Mouse (Mus musculus) MEL (cell line): Measurements from ENCODE around the gene Ism1. TPM values are rescaled to one million over a fixed set of nuclear protein-coding genes. Genes with fewer than 3 reads are reported as not detected.

Experiments used
- DNase-seq: peaks from one replicate; pipeline ENCODE4 v3.0.0; 2011; ENCODE audit warnings: low read depth, low spot score
- H3K27ac ChIP-seq: 2 replicates; pipeline ENCODE4 v1.5.1; 2012; ENCODE audit warnings: low read depth, mild to moderate bottlenecking, control low read depth, low read length, moderate library complexity; ENCODE audit not compliant: control insufficient read depth
- H3K27me3 ChIP-seq, 2 experiments: fragments of 150-350 bp in 1 of 2; sonication (generic) in 1 of 2; 2 replicates each; pipeline ENCODE4 v1.6.1; 2012; ENCODE audit warnings: low read length in 2 of 2, mild to moderate bottlenecking in 2 of 2, improper control_type of control experiment in 1 of 2, moderate library complexity in 1 of 2; ENCODE audit not compliant: insufficient read depth in 2 of 2, control insufficient read depth in 1 of 2
- H3K36me3 ChIP-seq, 2 experiments: 2 replicates each; pipeline ENCODE4 v1.6.1; 2012 to 2014; ENCODE audit warnings: low read length in 2 of 2, improper control_type of control experiment in 1 of 2, inconsistent platforms in 1 of 2, mild to moderate bottlenecking in 1 of 2; ENCODE audit not compliant: insufficient read depth in 2 of 2, control insufficient read depth in 1 of 2
- H3K4me1 ChIP-seq, 2 experiments: fragments of 150-350 bp in 1 of 2; sonication (generic) in 1 of 2; 2 replicates each; pipeline ENCODE4 v1.6.1; 2012; ENCODE audit warnings: low read length in 2 of 2, improper control_type of control experiment in 1 of 2, mild to moderate bottlenecking in 1 of 2; ENCODE audit not compliant: insufficient read depth in 2 of 2, control insufficient read depth in 1 of 2
- H3K4me3 ChIP-seq, 2 experiments: fragments of 150-350 bp in 1 of 2; sonication (generic) in 1 of 2; 2 replicates each; pipeline ENCODE4 v1.5.1; 2012; ENCODE audit warnings: low read depth in 2 of 2, low read length in 2 of 2, mild to moderate bottlenecking in 2 of 2, moderate library complexity in 2 of 2, control low read depth in 1 of 2, improper control_type of control experiment in 1 of 2; ENCODE audit not compliant: control insufficient read depth in 1 of 2, insufficient read depth in 1 of 2
- H3K79me2 ChIP-seq: 2 replicates; pipeline ENCODE4 v1.6.1; 2012; ENCODE audit warnings: mild to moderate bottlenecking, low read length, moderate library complexity; ENCODE audit not compliant: control insufficient read depth, poor library complexity, insufficient read depth
- H3K9ac ChIP-seq: 2 replicates; pipeline ENCODE4 v1.6.1; 2012; ENCODE audit warnings: low read depth, mild to moderate bottlenecking, control low read depth, low read length, moderate library complexity; ENCODE audit not compliant: control insufficient read depth, poor library complexity, severe bottlenecking
- H3K9me3 ChIP-seq: fragments of 150-350 bp; sonication (generic); replicated peaks from 2 replicates; pipeline ENCODE4 v1.6.1; 2012; ENCODE audit warnings: mild to moderate bottlenecking, low read length, improper control_type of control experiment, moderate library complexity; ENCODE audit not compliant: insufficient read depth
- CTCF ChIP-seq, 3 experiments: IDR thresholded peaks in 2 of 3; conservative IDR thresholded peaks in 1 of 3; 2 replicates each; pipeline ENCODE4 v1.5.1; 2011 to 2012; ENCODE audit warnings: low read length in 3 of 3, low read depth in 2 of 3, mild to moderate bottlenecking in 2 of 3, improper control_type of control experiment in 1 of 3, inconsistent platforms in 1 of 3, mixed read lengths in 1 of 3, moderate library complexity in 1 of 3; ENCODE audit not compliant: control insufficient read depth in 1 of 3, insufficient read depth in 1 of 3, poor library complexity in 1 of 3, severe bottlenecking in 1 of 3
- GABPA ChIP-seq: IDR thresholded peaks from 2 replicates; pipeline ENCODE4 v1.6.1; 2012; ENCODE audit warnings: low read depth, mild to moderate bottlenecking, inconsistent platforms, low read length, improper control_type of control experiment, moderate library complexity
- HCFC1 ChIP-seq: IDR thresholded peaks from 2 replicates; pipeline ENCODE4 v1.6.1; 2012; ENCODE audit warnings: low read depth, mild to moderate bottlenecking, inconsistent platforms, low read length, improper control_type of control experiment, moderate library complexity
- JUND ChIP-seq: IDR thresholded peaks from 2 replicates; pipeline ENCODE4 v1.6.1; 2011; ENCODE audit warnings: low read depth, mild to moderate bottlenecking, improper control_type of control experiment, low read length
- KAT2A ChIP-seq: conservative IDR thresholded peaks from 2 replicates; pipeline ENCODE4 v1.6.1; 2012; ENCODE audit warnings: low read depth, low read length, improper control_type of control experiment, inconsistent platforms
- MAX ChIP-seq: IDR thresholded peaks from 2 replicates; pipeline ENCODE4 v1.6.1; 2011; ENCODE audit warnings: low read length, improper control_type of control experiment
- MEF2A ChIP-seq: IDR thresholded peaks from 2 replicates; pipeline ENCODE4 v1.6.1; 2014; ENCODE audit warnings: low read depth, mild to moderate bottlenecking, inconsistent platforms, low read length, improper control_type of control experiment; ENCODE audit not compliant: poor library complexity, insufficient replicate concordance, severe bottlenecking; ENCODE audit errors: extremely low read depth
- MXI1 ChIP-seq: IDR thresholded peaks from 2 replicates; pipeline ENCODE4 v1.6.1; 2011; ENCODE audit warnings: mild to moderate bottlenecking, low read depth, low read length, improper control_type of control experiment
- MYC ChIP-seq: IDR thresholded peaks from 2 replicates; pipeline ENCODE4 v1.6.1; 2011; ENCODE audit warnings: low read depth, mild to moderate bottlenecking, low read length, improper control_type of control experiment, moderate library complexity
- NELFE ChIP-seq: IDR thresholded peaks from 2 replicates; pipeline ENCODE4 v1.6.1; 2011; ENCODE audit warnings: low read depth, low read length, improper control_type of control experiment
- NRF1 ChIP-seq: IDR thresholded peaks from 2 replicates; pipeline ENCODE4 v1.6.1; 2014; ENCODE audit warnings: low read depth, mild to moderate bottlenecking, inconsistent platforms, low read length, improper control_type of control experiment, moderate library complexity; ENCODE audit not compliant: poor library complexity, insufficient read depth, severe bottlenecking
- POLR2AphosphoS2 ChIP-seq: IDR thresholded peaks from 2 replicates; pipeline ENCODE4 v1.6.1; 2011; ENCODE audit warnings: low read length, improper control_type of control experiment
- POLR2AphosphoS5 ChIP-seq: IDR thresholded peaks from 2 replicates; pipeline ENCODE4 v1.6.1; 2012; ENCODE audit warnings: low read depth, borderline replicate concordance, mild to moderate bottlenecking, inconsistent platforms, low read length, moderate library complexity, mixed read lengths
- SIN3A ChIP-seq: IDR thresholded peaks from 2 replicates; pipeline ENCODE4 v1.6.1; 2012; ENCODE audit warnings: low read length, improper control_type of control experiment, inconsistent platforms
- SMC3 ChIP-seq: IDR thresholded peaks from 2 replicates; pipeline ENCODE4 v1.6.1; 2011; ENCODE audit warnings: low read depth, low read length, improper control_type of control experiment
- TBP ChIP-seq: IDR thresholded peaks from 2 replicates; pipeline ENCODE4 v1.8.0; 2011; ENCODE audit warnings: low read depth, low read length, improper control_type of control experiment
- UBTF ChIP-seq: IDR thresholded peaks from 2 replicates; pipeline ENCODE4 v1.6.1; 2012; ENCODE audit warnings: low read depth, mild to moderate bottlenecking, inconsistent platforms, low read length, improper control_type of control experiment, moderate library complexity, borderline replicate concordance; ENCODE audit not compliant: insufficient read depth
- USF1 ChIP-seq: IDR thresholded peaks from 2 replicates; pipeline ENCODE4 v1.6.1; 2014; ENCODE audit warnings: low read depth, mild to moderate bottlenecking, inconsistent platforms, low read length, improper control_type of control experiment, moderate library complexity
- USF2 ChIP-seq, 2 experiments: IDR thresholded peaks; 2 replicates each; pipeline ENCODE4 v1.6.1; 2011 to 2012; ENCODE audit warnings: improper control_type of control experiment in 2 of 2, low read length in 2 of 2, borderline replicate concordance in 1 of 2, inconsistent platforms in 1 of 2, low read depth in 1 of 2, mild to moderate bottlenecking in 1 of 2; ENCODE audit not compliant: insufficient read depth in 1 of 2
- ZMIZ1 ChIP-seq: IDR thresholded peaks from 2 replicates; pipeline ENCODE4 v1.6.1; 2012; ENCODE audit warnings: low read depth, mild to moderate bottlenecking, inconsistent platforms, low read length, improper control_type of control experiment, moderate library complexity
- polyA plus RNA-seq, 2 experiments: library from polyadenylated mRNA; stranded (reverse) in 1 of 2; unstranded in 1 of 2; fragments of >175 nt in 1 of 2; fragments of >200 nt in 1 of 2; gene quantifications; 2 replicates each; pipeline versions ENCODE4 v1.2.1 to v1.2.4; 2012; ENCODE audit warnings: low replicate concordance in 2 of 2, low read depth in 1 of 2; ENCODE audit not compliant: insufficient read length in 2 of 2, insufficient read depth in 1 of 2, missing spikeins in 1 of 2
- total RNA-seq: library from RNA; depleted of rRNA; stranded (reverse); fragments of 300-350 nt; gene quantifications from 2 replicates; pipeline ENCODE4 v1.2.3, GENCODE M21; 2012

The Ism1 gene
- total and polyA plus RNA-seq, 3 experiments = not detected

DNA sequence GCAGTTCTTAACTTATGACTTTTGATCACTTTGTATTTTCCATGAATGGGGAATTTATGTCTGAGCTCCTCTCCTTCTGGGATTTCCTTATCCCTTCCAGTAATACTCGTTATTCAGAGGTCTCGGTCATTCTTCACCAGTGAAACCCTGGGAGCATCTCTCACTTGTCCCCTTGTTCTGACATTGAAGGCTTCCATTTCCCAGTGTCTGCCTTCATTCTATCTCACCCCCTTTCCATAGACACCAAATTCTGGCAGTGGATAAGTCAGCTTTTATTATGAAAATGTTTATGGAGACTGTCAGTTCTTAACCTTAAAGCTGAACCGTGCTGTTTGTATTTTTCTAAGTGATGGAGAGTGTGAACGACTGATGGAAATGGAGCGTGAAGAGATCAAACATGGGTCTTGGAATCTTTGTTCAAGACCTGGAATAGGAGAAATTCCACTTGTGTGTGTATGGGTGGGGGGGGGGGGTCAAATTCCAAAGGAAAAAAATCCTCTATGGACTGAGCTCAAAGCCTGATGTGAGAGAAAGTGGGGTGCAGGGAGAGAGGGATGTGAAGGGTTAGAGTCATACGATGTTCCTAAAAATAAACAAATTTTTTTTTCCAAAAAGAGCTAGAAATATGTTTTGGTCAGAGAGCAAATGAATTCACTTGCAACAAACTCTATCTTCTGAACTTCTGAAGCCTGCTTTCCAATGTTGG lies 30.4 kb downstream of the Ism1 start:
- H3K27ac ChIP-seq = no peak overlapping the region
- no peaks in the 10 kb centered on the region for H3K79me2 ChIP-seq
- H3K4me1 ChIP-seq = no peaks in the 10 kb centered on the region
- H3K9ac ChIP-seq = no peak overlapping the region
- TF ChIP-seq JUND (no peak), ZMIZ1 (no peak), NRF1 (no peak), USF2 (IDR thresholded peaks at IDR 0.05; ENCODE audit: borderline replicate concordance in 1 of 2, insufficient read depth in 1 of 2, low read depth in 1 of 2, low read length in 2 of 2) (no peak), SIN3A (no peak), SMC3 (no peak), POLR2AphosphoS2 (no peak), KAT2A (no peak), GABPA (no peak), UBTF (no peak), HCFC1 (no peak)
- TF ChIP-seq, all 39 proteins: peak for 0
- Histone ChIP-seq H3K4me3 (no peak overlapping the region), H3K27me3 (no peaks in the 10 kb centered on the region), H3K36me3 (no peaks in the 10 kb centered on the region), H3K9me3 (no peaks in the 10 kb centered on the region)
- DNase-seq = no peak

DNA sequence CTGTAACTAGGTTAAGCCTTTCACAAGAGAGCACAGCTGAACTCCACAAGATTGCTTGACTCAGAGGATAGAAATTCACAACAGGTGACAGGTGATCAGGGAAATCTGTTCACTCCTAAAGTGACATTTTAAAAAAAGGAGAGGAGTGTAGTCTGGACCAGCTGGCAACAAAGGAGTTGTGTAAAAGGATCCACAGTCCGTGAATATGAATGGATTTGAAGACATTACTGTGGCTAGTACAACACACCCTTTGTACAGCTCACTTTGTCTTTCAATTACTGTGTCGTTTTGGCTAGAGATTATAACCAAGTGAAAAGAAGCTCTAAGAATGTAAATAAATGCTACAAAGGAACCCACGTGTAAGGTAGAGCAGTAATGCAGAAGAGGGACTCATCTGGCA lies 33.7 kb downstream of the Ism1 start:
- Histone ChIP-seq H3K79me2 (no peaks in the 10 kb centered on the region), H3K9ac (no peak overlapping the region), H3K36me3 (no peaks in the 10 kb centered on the region), H3K27ac (no peak overlapping the region), H3K4me3 (no peak overlapping the region), H3K4me1 (no peaks in the 10 kb centered on the region), H3K27me3 (no peaks in the 10 kb centered on the region), H3K9me3 (no peaks in the 10 kb centered on the region)
- TF ChIP-seq CTCF (IDR thresholded peaks at IDR 0.05 in 2 of 3, conservative IDR thresholded peaks at IDR 0.05 in 1 of 3; ENCODE audit: control insufficient read depth in 1 of 3, insufficient read depth in 1 of 3, low read depth in 2 of 3, low read length in 3 of 3, poor library complexity in 1 of 3, severe bottlenecking in 1 of 3) (no peak), SMC3 (no peak), MEF2A (no peak), TBP (no peak), MXI1 (no peak), SIN3A (no peak), USF1 (no peak), MAX (no peak), NELFE (no peak), POLR2AphosphoS5 (no peak), HCFC1 (no peak), GABPA (no peak), MYC (no peak)
- no peak for DNase-seq
